Mouse (Mus musculus) gastrocnemius, postnatal 36 days (tissue): Measurements from ENCODE around the gene Cmpk2. TPM values are rescaled to one million over a fixed set of nuclear protein-coding genes. Genes with fewer than 3 reads are reported as not detected.
"Not testable (repeated sequence)": the region's sequence is repeated elsewhere in the genome, so short reads cannot be mapped to it uniquely, and the experiment has no call there.

Source experiments
- DNase-seq, 2 experiments: peaks; one replicate each; pipeline ENCODE4 v3.0.0; 2022
- intact Hi-C: fragments of 180-260 bp; cut with DNase I; formaldehyde crosslinking; loops from one replicate; pipeline ENCODE4 v1.15.1; 2025
- total RNA-seq, 2 experiments: library from RNA; stranded (reverse); gene quantifications; 2 replicates each; pipeline ENCODE4 v1.2.3; 2021

Gene Cmpk2
- total RNA-seq, 2 experiments from 2014 or later = 1.7 to 2.1 TPM

DNA sequence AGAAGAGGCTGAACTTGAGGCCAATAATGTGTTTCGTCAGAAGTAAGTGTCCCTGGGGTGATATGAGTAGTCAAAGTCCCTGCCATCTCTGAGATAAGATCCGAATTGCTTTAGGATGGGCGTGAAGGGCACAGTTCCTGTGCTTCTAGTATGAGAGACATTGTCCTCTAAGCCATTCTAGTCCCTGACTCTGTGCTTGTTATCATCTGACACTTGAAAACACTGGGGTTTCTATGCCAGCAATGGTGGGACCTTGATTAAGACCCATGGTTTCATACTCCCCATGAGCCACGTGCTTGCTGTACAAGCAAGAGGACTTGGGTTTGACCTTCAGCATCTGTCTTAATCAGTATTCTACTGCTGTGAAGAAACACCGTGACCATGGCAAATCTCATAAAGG, 8.2 kb downstream of the Cmpk2 start:
- intact Hi-C loops = no loop called here

DNA sequence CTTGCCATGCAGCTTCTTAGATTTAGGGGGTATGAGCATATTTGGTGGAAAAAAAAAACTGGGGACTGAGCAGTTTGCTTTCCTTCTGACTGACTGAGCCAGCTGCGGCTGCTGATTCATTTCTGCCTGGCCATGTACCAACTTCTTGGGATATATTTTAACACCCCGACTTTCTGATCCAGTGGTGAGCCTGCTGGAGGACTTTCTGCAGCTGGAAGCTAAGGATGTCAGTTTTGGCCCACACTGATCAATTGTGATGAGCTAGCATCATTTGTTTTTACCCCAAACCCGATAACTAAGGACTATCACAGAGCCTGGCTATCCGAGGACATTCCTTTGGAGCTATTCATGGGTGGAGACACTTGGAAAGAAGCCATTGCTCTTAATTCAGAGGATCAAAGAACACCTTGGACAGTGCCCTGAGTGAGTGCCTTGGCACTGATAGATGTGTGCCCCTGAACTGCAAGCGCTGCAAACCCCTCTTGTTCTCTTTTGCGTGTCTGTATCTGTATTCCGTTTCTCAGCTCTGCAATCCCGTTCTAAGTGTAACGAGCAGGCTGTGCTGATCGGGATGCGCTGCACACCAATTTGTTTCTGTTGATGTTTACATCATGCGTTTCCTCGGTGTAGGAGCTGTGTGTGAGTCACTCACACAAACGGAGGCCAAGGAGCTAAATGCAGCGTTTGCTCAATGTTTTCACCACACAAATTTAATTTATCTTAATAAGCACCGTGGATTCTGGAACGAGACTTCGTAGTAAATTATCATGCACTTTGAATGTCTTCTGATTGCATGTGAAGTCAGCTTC, 9.4 kb downstream of the Cmpk2 start:
- intact Hi-C loops = no loop called here

More for the DNA sequence above, 8.2 kb downstream of the Cmpk2 start:
- no peak for DNase-seq

DNA sequence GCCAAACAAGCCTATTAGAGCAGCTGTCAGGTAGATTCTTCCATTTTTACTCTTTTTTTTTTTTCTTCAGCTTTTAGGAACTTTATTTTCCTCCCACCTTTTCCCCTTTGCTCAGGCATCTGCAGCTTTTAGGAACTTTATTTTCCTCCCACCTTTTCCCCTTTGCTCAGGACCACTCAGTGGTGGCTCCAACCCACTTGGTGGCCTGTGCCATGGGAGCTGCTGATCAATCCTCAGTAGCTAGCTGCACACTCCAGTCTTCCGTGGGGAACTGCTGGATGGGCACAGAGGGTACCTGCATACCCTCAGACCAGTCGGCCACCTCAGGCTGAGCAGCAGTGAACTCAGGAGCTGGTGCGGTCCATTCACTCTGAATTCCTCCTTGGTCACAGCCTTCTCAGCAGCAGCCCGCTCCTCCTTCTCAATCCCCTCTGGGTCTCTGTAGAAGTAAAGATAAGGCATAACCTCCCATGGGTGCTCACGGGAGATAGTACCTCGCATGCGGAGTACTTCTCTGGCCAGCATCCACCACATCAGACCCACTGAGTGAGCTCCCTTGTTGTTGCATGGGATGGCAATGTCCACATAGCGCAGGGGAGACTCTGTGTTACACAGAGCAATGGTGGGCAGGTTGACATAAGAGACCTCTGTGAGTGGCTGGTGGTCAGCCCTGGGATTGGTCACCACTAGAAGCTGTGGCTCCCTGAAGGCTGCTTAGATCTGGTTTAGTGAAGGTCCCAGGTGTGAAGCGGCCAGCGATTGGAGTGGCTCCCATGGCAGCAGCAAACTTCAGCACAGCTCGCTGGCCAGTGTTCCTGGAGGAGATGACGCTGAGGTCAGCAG, 17.0 kb downstream of the Cmpk2 start:
- intact Hi-C loops, DNase-seq: not testable (repeated sequence)

More for the DNA sequence above, 9.4 kb downstream of the Cmpk2 start:
- DNase-seq = peak; percentile 21 to 42

DNA sequence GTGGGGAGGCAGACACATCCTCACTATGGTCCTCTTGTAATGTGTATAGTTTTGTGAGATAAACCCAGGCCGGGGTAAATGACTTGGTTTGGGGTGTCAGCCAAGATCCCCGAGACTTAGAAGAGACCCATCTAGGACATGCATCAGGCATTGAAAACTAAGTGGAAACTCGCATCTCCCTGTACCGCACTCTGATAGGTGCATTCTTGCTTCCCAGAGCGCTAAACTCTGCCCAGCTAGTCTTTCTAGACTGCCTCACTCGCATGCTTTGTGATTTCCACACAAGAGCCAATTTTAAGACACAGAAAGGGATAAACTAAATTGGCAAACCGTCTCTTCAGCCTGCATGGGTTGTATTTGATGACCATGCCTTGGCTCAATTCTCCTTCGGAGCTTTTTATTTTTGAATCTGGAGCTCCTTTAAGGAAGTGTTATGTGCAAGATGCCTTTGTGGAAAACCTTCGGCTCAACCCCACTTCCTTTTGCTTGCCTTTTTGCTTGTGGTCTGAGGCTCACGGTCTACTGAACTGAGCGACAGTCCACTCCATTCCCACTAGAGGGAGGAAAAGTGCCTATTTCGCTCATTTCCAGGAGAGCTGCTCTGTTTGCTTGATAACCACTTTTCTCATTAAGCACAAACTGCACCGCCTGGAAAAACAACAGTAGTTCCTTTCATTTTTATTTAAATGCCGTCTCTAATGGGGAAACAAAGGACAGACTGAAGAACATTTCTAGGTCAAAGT, 19.0 kb downstream of the Cmpk2 start:
- intact Hi-C loops = no loop called here
- no peak for DNase-seq

DNA sequence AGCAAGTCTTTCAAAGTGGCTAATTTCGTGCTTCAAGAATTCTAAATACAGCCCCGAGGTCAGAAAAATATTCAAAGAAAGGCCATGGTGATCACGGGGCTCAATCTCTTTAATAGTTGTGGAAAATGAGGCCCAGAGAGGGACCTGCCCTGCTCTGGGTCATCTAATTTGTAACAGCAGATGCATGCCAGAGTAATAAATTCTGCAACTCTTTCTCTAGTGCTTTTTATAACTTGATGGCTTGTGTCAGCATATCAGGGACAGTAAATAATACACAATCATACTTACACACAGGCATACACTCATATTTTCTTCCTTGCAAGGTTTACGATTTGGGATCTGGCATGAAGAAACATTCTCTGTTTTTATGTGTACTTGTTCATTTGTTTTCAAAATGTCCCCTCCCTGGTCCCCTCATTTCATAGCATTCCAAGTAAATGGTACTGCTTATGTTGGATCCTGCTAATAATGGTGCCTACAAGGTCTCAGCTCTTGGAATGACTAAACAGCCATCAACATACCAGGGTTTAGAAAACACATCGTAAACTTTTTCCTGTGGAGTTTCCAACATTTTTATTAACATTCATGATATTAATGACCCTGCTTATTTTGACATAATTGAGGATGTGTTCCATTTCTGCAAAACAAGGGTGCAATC, 19.7 kb downstream of the Cmpk2 start:
- no peak for DNase-seq
- intact Hi-C loops = no loop called here

DNA sequence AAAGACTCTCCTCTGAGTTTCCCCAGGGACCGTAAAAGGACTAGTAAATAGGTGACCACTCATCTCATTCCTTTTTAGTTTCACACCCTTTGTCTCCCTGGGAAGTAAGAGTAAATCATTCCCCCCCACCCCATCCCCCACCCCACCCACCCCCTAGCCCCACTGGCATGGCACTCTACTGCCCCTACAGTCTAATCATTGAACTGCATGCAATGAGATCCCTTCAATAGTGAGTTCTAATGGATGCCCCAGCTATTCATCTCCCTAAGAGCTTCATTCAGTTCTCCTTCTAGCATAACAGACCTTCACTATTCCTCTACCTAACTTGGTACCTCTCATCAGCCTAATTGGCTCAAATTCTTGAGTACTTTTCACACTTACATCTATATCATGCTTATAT, 20.9 kb downstream of the Cmpk2 start:
- DNase-seq = no peak
- intact Hi-C loops = no loop called here

DNA sequence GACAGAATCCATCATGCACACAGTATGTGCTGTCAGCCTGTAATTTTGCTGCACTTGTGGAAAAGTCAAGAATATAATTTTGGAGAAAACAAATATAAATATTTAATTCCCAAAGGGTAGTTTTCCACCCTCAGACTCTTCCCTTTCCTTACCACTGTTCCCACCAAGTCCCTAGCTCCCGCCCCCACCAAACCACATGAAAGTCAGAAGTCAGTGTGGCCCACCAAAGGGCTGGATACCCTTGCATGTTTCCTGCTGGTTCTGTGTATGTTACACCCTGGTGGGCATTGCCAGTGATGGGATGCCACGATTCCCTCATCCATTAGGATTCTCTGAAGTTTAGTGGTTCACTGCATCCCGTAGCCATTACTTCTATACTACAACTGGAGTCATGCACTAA, 32.0 kb downstream of the Cmpk2 start:
- intact Hi-C loops = no loop called here
- DNase-seq = no peak

DNA sequence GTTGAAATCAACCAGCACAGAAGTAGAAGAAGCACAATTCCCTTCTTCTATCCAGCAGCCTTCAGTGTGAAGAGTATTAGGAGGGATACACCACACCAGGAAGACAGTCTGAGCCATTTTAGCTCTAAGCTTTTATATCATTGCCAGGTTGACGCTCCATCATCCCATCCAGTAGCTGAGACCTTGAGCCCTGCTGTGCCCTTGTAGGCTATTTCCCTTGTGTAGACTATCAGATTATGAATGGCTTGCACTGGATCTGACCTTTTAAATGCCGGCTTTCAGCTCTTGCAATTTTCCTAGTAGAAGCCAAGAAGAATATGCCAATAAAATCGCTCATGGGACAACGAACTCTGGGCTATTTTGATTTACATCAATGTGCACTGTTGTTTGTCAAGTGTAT, 42.0 kb downstream of the Cmpk2 start:
- intact Hi-C loops = no loop called here
- no peak for DNase-seq

DNA sequence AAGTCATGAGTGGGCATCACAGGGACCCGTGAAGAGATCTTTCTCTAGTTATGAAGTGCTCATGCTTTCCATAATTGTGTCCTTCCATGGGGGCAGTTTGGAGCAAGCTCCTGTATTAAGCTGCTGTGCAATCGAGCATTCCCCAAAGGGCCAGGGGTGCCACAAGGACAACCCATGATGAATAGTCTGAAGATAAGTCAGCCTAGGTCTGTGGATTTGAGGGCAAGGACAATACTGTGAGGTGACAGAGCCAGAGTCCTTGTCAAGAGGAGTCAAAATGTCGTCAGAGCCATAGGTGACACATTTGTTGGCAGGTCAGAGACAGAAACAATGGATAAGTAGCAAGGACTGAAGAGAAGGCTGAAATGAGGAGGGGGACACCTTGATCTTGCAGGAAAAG, 49.2 kb downstream of the Cmpk2 start:
- no peak for DNase-seq
- intact Hi-C loops = no loop called here

DNA sequence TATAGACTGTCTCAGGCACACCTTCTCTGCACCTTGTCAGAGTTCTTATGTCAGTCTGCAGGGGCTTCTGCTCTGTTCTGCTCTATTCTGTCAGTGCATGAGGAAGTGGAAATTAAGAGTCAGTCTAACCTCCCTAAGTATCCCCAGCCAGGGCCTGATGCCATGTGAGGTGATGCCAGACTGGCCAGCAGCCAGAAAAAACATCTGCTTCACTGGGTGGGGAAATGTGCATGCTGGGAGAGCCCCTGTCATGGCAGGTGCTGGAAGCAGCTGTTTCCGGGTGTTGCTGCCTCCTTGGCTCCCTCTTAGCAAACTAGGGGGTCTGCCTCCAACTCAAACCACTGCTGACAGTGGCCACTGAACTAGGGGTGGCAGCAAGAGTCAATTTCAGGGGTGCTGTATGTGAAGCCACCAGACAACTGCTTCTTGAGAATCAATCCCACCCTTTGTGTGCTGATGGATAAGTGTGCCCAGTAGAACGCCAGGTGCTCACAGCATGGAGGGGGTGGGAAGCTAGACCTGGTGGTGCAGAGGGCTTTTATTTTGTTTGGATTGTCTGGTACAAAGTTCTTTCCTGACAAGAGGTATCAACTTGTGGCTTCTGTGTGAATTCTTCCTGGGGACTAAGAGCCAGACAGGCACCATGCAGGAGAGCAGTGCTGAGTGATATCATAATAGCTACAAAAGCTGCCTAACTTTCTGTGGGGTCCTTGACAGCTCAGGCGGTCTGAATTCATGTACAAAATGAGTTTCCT, 56.1 kb downstream of the Cmpk2 start:
- intact Hi-C loops = no loop called here
- peak; percentile 51 to 74 for DNase-seq

DNA sequence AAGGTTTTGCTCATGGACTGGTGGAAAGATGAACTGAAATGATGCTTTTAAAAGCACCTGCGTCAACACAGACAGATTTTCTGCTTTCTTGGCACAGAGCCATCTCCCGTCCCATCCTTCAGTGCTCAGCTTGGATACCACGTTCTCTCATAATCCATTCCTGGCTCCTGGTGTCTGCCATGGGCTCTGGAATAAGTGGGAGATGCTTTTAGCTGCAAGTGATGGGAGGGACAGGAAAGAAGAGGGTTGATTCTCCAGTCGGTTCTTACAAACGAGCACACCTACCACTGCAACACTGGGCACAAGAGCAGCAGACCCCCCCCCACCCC, 56.7 kb downstream of the Cmpk2 start:
- intact Hi-C loops = no loop called here
- DNase-seq = no peak

Other genes starting within 250 kb of the Cmpk2 start
- gene Rnf144a, start 54.0 kb upstream of the Cmpk2 start, total RNA-seq = 1 to 10 TPM; 5.2 to 6.6 TPM
- gene Rsad2, start 12.8 kb upstream of the Cmpk2 start, total RNA-seq = 1 to 10 TPM in 1 of 2 experiments, under 1 TPM in 1; 0.48 to 1.7 TPM